Comparison of ENCODE assay signal across 9 mouse cellular contexts in the genomic region with DNA sequence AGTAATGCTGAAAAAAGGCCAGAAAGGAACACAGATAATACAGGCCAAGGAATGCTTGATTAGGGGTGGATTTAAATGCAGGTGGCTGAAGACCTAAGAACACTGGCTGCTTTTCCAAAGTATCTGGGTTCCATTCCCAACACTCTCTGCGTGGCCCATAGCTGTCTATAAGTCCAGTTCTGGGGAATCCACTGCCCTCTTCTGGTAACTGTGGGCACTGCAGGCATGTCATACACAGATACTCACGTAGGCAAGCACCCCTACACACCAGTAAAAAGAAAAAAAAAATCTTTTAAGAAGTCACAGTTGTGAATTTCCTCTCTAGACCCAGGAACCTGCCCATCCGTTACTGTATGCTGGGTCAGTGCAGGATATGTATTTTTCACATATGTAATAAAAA.
A peak's percentile ranks its signal among the peaks of the same experiment; 100 is the strongest.
DNase-seq lines count a peak whose midpoint lies in the region; ATAC-seq and TF ChIP-seq lines count a peak whose summit lies in the region.
"Had no signal": no experiment of that assay in that cellular context is flagged by ENCODE, and none has a peak within 500 bp of the region (broad histone marks: within the 10 kb centered on the region; RNA-seq: fewer than 3 reads in every experiment).

No protein-coding gene starts in this region.

- peaks cover 42% of the 10 kb centered on the region for H3K4me1 ChIP-seq in midbrain, embryonic 14.5 days (ENCODE audit: control insufficient read depth, insufficient read depth, low read length)
- H3K4me1 ChIP-seq in midbrain, embryonic 10.5 days: peaks cover 65% of the 10 kb centered on the region
- H3K4me1 ChIP-seq in cerebellum, adult 2 months (ENCODE audit: control insufficient read depth, insufficient read depth, low read length): peaks cover 24% of the 10 kb centered on the region
- H3K4me1 ChIP-seq in limb, embryonic 11.5 days (ENCODE audit: control insufficient read depth, insufficient read depth, low read length): peaks cover 19% of the 10 kb centered on the region

- TF ChIP-seq CTCF in cerebellum, adult 2 months (IDR thresholded peaks at IDR 0.05; ENCODE audit: borderline replicate concordance, insufficient read depth, low read depth, low read length): peak; percentile 50; the same call in 1 of the 2 replicates

- H3K36me3 ChIP-seq in midbrain, embryonic 14.5 days (ENCODE audit: control insufficient read depth, insufficient read depth, low read length): no peaks in the 10 kb centered on the region
- H3K36me3 ChIP-seq in midbrain, embryonic 10.5 days: no peaks in the 10 kb centered on the region
- H3K36me3 ChIP-seq in limb, embryonic 11.5 days (ENCODE audit: control insufficient read depth, insufficient read depth, low read length): no peaks in the 10 kb centered on the region
- H3K36me3 ChIP-seq: neural tube, embryonic 12.5 days had no signal

- no peak overlapping the region for H3K9ac ChIP-seq in midbrain, embryonic 14.5 days (replicated peaks; ENCODE audit: low read length)
- no peak overlapping the region for H3K9ac ChIP-seq in limb, embryonic 11.5 days (ENCODE audit: low read length)
- H3K9ac ChIP-seq: neural tube, embryonic 12.5 days had no signal

- no peak overlapping the region for H3K27ac ChIP-seq in midbrain, embryonic 14.5 days (replicated peaks; ENCODE audit: low read depth, low read length)
- H3K27ac ChIP-seq in midbrain, embryonic 10.5 days (replicated peaks): no peak overlapping the region
- no peak overlapping the region for H3K27ac ChIP-seq in cerebellum, adult 2 months (ENCODE audit: insufficient read depth, low read length)
- no peak overlapping the region for H3K27ac ChIP-seq in limb, embryonic 11.5 days (replicated peaks; ENCODE audit: low read depth, low read length)
- H3K27ac ChIP-seq: neural tube, embryonic 12.5 days had no signal

- no peak overlapping the region for H3K4me2 ChIP-seq in midbrain, embryonic 14.5 days (ENCODE audit: low read length)
- H3K4me2 ChIP-seq in limb, embryonic 11.5 days (ENCODE audit: low read depth, severe bottlenecking): no peak overlapping the region
- H3K4me2 ChIP-seq: neural tube, embryonic 12.5 days had no signal

- no peak overlapping the region for H3K4me3 ChIP-seq in midbrain, embryonic 14.5 days (replicated peaks; ENCODE audit: low read depth, low read length)
- no peak overlapping the region for H3K4me3 ChIP-seq in midbrain, embryonic 10.5 days
- no peak overlapping the region for H3K4me3 ChIP-seq in cerebellum, adult 2 months (replicated peaks; ENCODE audit: insufficient read depth, low read depth, low read length)
- no peak overlapping the region for H3K4me3 ChIP-seq in limb, embryonic 11.5 days (ENCODE audit: low read depth, low read length)
- H3K4me3 ChIP-seq: neural tube, embryonic 12.5 days had no signal

- no peak for TF ChIP-seq POLR2A in cerebellum, adult 2 months (IDR thresholded peaks at IDR 0.05; ENCODE audit: borderline replicate concordance, insufficient read depth, low read length)

- ATAC-seq in cerebellum, adult (ENCODE audit: insufficient number of reproducible peaks, low FRiP score, low TSS enrichment): no peak
- no peak for ATAC-seq in midbrain, embryonic 14.5 days (ENCODE audit: low FRiP score, low TSS enrichment)
- no peak for ATAC-seq in limb, embryonic 11.5 days (ENCODE audit: insufficient number of reproducible peaks, low FRiP score, low TSS enrichment, low read depth)
- no peak for ATAC-seq in inflammation-experienced regulatory T-cells, adult 6 months

- H3K27me3 ChIP-seq in midbrain, embryonic 14.5 days (ENCODE audit: control insufficient read depth, insufficient read depth, low read length): no peaks in the 10 kb centered on the region
- H3K27me3 ChIP-seq in midbrain, embryonic 10.5 days (ENCODE audit: low read depth, poor library complexity, severe bottlenecking): no peaks in the 10 kb centered on the region
- no peaks in the 10 kb centered on the region for H3K27me3 ChIP-seq in cerebellum, adult 2 months (ENCODE audit: control insufficient read depth, insufficient read depth, low read length)
- no peaks in the 10 kb centered on the region for H3K27me3 ChIP-seq in limb, embryonic 11.5 days (ENCODE audit: control insufficient read depth, insufficient read depth, low read length)
- H3K27me3 ChIP-seq: neural tube, embryonic 12.5 days had no signal

- DNase-seq in cerebellum, adult 11-12 months: peak; percentile 43
- DNase-seq in midbrain, embryonic 14.5 days: peak; percentile 44
- DNase-seq in midbrain, embryonic 10.5 days (ENCODE audit: low spot score): no peak
- no peak for DNase-seq in cerebellum, adult 2 months
- peak; percentile 57 for DNase-seq in limb, embryonic 11.5 days (ENCODE audit: low spot score)
- peak; percentile 5 for DNase-seq in spleen, adult 12 weeks (ENCODE audit: low spot score)

- no peaks in the 10 kb centered on the region for H3K9me3 ChIP-seq in midbrain, embryonic 14.5 days (ENCODE audit: control insufficient read depth, low read length)
- no peaks in the 10 kb centered on the region for H3K9me3 ChIP-seq in midbrain, embryonic 10.5 days (replicated peaks)
- no peaks in the 10 kb centered on the region for H3K9me3 ChIP-seq in limb, embryonic 11.5 days (ENCODE audit: control insufficient read depth, low read length)
- H3K9me3 ChIP-seq: neural tube, embryonic 12.5 days had no signal

- 98% methylated on average over 3 of the region's 3 CpGs for WGBS in midbrain, embryonic 14.5 days
- WGBS in midbrain, embryonic 10.5 days: 96% methylated on average over 3 of the region's 3 CpGs
- WGBS in cerebellum, adult 2 months: 96% methylated on average over 3 of the region's 3 CpGs
- 93% methylated on average over 3 of the region's 3 CpGs for WGBS in limb, embryonic 11.5 days

Comparison
In these comparisons a context has a peak if more than half of its experiments do, and no peak if none do; other contexts are left out.
1. DNase-seq: peak in cerebellum, adult 11-12 months (single experiment), midbrain, embryonic 14.5 days (single experiment), limb, embryonic 11.5 days (single experiment) and spleen, adult 12 weeks (single experiment); none in midbrain, embryonic 10.5 days (single experiment) and cerebellum, adult 2 months (0 of 2).